Mouse (Mus musculus) adrenal gland, postnatal 36 days (tissue): ENCODE results near the gene Pus7l. TPM values are rescaled to one million over a fixed set of nuclear protein-coding genes. Genes with fewer than 3 reads are reported as not detected.

Experiments used
- DNase-seq, 2 experiments: peaks; one replicate each; pipeline ENCODE4 v3.0.0; 2021; ENCODE audit warnings: mixed read lengths in 1 of 2
- total RNA-seq, 2 experiments: library from RNA; stranded (reverse); gene quantifications; 2 replicates each; pipeline ENCODE4 v1.2.3; 2021

Pus7l gene
- total RNA-seq, 2 experiments from 2014 or later = 4.2 to 4.5 TPM

DNA sequence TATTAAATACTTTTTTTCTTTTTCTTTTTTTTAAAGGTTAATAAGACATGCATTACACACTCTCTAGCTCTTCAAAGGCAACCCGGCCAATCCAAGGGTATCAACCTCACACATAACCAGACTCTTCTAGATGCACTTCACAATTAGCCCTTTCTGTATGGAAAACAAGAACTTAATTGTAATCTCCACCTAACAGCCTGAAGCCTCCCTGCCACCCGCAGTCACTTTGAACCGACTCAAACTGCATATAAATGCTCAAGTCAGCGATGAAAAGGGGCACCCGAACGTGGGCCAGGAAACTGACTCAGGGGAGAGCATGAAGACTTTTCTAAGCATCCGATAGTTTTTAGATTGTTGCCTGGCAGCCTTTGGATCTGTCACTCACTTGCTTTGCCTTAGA, 66.1 kb downstream of the Pus7l start:
- DNase-seq = no peak

- DNase-seq = no peak
These were observed 67.4 kb downstream of the Pus7l start for GRCm38 (mm10) chr15:94475975-94476374.

Other genes starting within 250 kb of the Pus7l start
- 1 to 10 TPM; 1.7 to 4.3 TPM for gene Adamts20, start 78.1 kb downstream of the Pus7l start, total RNA-seq
- gene Irak4, start 96 bp upstream of the Pus7l start, total RNA-seq = 10 to 100 TPM; 13.0 to 15.2 TPM
- gene Twf1, start 46.3 kb upstream of the Pus7l start, total RNA-seq = 10 to 100 TPM; 92.6 to 95.1 TPM
- 1 to 10 TPM; 4.2 to 5.1 TPM for gene Tmem117, start 85.7 kb upstream of the Pus7l start, total RNA-seq